1 mouse cellular context compared by ENCODE assay signal in genomic region chr2:127270300-127271041, GRCm38 (mm10).
TF ChIP-seq lines count a peak whose summit lies in the region.

No protein-coding gene starts in this region.

TF ChIP-seq in CH12.LX, 34 proteins besides CTCF, POLR2A, EP300 and RAD21 (continued from another document):
- TF ChIP-seq MEF2A (IDR thresholded peaks at IDR 0.05; ENCODE audit: borderline replicate concordance, low read depth, low read length) (no peak), JUN (IDR thresholded peaks at IDR 0.05; ENCODE audit: insufficient read depth, low read depth, low read length) (no peak)
TF ChIP-seq in CH12.LX: peak in this region for 5.
